Comparison of ENCODE assay signal across 8 mouse cellular contexts in the genomic region with DNA sequence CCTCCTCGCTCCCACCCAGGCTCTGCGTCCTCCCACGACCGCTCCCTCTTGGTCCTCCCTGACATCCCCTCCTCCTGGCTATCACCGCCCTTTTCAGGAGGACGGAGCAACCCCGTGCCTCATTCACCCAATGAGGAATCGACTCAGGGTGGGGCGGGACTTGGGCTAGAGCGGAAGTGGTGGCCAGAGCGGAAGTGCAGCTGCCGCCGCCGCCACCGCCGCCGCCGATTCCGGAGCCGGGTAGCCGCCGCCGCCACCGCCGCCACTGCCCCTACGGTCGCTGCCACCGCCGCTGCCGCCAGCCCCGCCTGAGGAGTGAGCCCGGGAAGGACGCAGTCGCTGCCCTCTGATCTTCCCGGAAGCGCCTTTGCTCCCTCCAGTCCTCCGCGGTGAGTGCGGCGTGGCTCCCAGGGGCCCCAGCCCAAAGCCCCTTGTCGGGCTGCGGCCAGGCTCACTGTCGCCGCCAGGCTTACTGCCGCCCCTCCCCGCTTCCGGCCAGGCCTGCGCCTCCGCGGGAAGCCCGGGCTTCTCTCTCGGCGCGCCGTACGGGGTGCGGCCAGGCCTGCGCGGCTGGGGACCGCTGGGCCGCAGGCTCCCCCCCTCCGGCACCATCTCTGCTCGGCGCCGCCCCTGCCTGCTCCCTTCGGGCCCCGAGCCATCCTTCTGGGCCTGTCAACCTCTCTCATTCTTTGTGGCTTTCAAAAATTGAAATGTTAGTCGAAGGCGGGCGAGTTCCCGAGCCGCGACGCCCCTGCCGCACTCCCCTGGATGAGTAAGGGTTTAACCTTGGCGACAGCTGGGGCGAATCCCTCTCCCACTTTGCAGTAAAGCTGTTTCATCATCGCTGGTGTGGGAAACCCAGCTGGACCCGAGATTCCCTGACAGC. TPM values are rescaled to one million over a fixed set of nuclear protein-coding genes. Genes with fewer than 3 reads are reported as not detected.
A peak's percentile ranks its signal among the peaks of the same experiment; 100 is the strongest.
DNase-seq lines count a peak whose midpoint lies in the region; ATAC-seq and TF ChIP-seq lines count a peak whose summit lies in the region.

No protein-coding gene starts in this region.

- no peak for TF ChIP-seq POLR2A in ES-Bruce4 (IDR thresholded peaks at IDR 0.05; ENCODE audit: insufficient read depth, low read length)

- peak overlapping the region; percentile 68 for H3K4me2 ChIP-seq in heart, embryonic 15.5 days
- H3K4me2 ChIP-seq in liver, embryonic 16.5 days (ENCODE audit: low read depth, low read length) = peak overlapping the region; percentile 72
- H3K4me2 ChIP-seq in neural tube, embryonic 12.5 days (replicated peaks) = peak overlapping the region; percentile 88
- H3K4me2 ChIP-seq in stomach, postnatal 0 days (replicated peaks; ENCODE audit: low read depth) = peak overlapping the region; percentile 71

- DNase-seq in fibroblast of lung, adult 2 months (ENCODE audit: low read depth) = peak; percentile 89
- peak; percentile 96 to 98 for DNase-seq in kidney, postnatal 36 days
- DNase-seq in stomach, postnatal 0 days (ENCODE audit: low spot score) = peak; percentile 73

- no peak for TF ChIP-seq CTCF in ES-Bruce4 (IDR thresholded peaks at IDR 0.05; ENCODE audit: low read depth, low read length)
- peak; percentile 20; the same call in 1 of the 2 replicates for TF ChIP-seq CTCF in stomach, postnatal 0 days (IDR thresholded peaks at IDR 0.05; ENCODE audit: low read depth)

- H3K36me3 ChIP-seq in ES-Bruce4 (ENCODE audit: control insufficient read depth, insufficient read depth, low read length, poor library complexity, severe bottlenecking) = no peaks in the 10 kb centered on the region
- H3K36me3 ChIP-seq in heart, embryonic 15.5 days = peaks cover 6% of the 10 kb centered on the region; the same call in 1 of the 2 replicates
- peaks cover 4% of the 10 kb centered on the region for H3K36me3 ChIP-seq in liver, embryonic 16.5 days (ENCODE audit: control insufficient read depth, insufficient read depth)
- peaks cover 9% of the 10 kb centered on the region; the same call in 1 of the 2 replicates for H3K36me3 ChIP-seq in neural tube, embryonic 12.5 days
- no peaks in the 10 kb centered on the region for H3K36me3 ChIP-seq in stomach, postnatal 0 days (ENCODE audit: control insufficient read depth, insufficient read depth, low read length)

- H3K9ac ChIP-seq in ES-Bruce4 (ENCODE audit: low read depth, poor library complexity, severe bottlenecking) = peak overlapping the region; percentile 89
- peak overlapping the region; percentile 95 for H3K9ac ChIP-seq in heart, embryonic 15.5 days
- H3K9ac ChIP-seq in liver, embryonic 16.5 days (ENCODE audit: low read depth, low read length) = peak overlapping the region; percentile 95
- H3K9ac ChIP-seq in neural tube, embryonic 12.5 days = peak overlapping the region; percentile 97
- peak overlapping the region; percentile 99 for H3K9ac ChIP-seq in stomach, postnatal 0 days (ENCODE audit: low read length)

- no peaks in the 10 kb centered on the region for H3K27me3 ChIP-seq in ES-Bruce4 (ENCODE audit: control insufficient read depth, insufficient read depth, low read length, poor library complexity, severe bottlenecking)
- H3K27me3 ChIP-seq in heart, embryonic 15.5 days = no peaks in the 10 kb centered on the region
- H3K27me3 ChIP-seq in liver, embryonic 16.5 days (ENCODE audit: control insufficient read depth, insufficient read depth, low read depth, low read length) = no peaks in the 10 kb centered on the region
- H3K27me3 ChIP-seq in neural tube, embryonic 12.5 days (replicated peaks) = no peaks in the 10 kb centered on the region
- H3K27me3 ChIP-seq in stomach, postnatal 0 days (ENCODE audit: control insufficient read depth, insufficient read depth, low read length) = no peaks in the 10 kb centered on the region

- peak overlapping the region; percentile 79 for H3K27ac ChIP-seq in ES-Bruce4 (ENCODE audit: insufficient read depth, low read length)
- H3K27ac ChIP-seq in brown adipose tissue, adult 24 weeks (replicated peaks; ENCODE audit: low read depth, low read length) = peak overlapping the region; percentile 99
- H3K27ac ChIP-seq in heart, embryonic 15.5 days = peak overlapping the region; percentile 97
- peak overlapping the region; percentile 93 for H3K27ac ChIP-seq in liver, embryonic 16.5 days (ENCODE audit: low read length)
- peak overlapping the region; percentile 89 for H3K27ac ChIP-seq in neural tube, embryonic 12.5 days
- peak overlapping the region; percentile 99 for H3K27ac ChIP-seq in stomach, postnatal 0 days (replicated peaks)

- TF ChIP-seq EP300 in ES-Bruce4 (IDR thresholded peaks at IDR 0.05; ENCODE audit: insufficient read depth, low read depth, low read length) = no peak
- no peak for TF ChIP-seq EP300 in stomach, postnatal 0 days (optimal IDR thresholded peaks at IDR 0.05)

- peak; percentile 99 for ATAC-seq in heart, embryonic 15.5 days (replicated peaks; ENCODE audit: insufficient number of reproducible peaks, insufficient read depth, low FRiP score, low read depth)
- peak; percentile 99 for ATAC-seq in liver, embryonic 16.5 days (ENCODE audit: low read depth)
- ATAC-seq in neural tube, embryonic 12.5 days (ENCODE audit: low FRiP score, low read depth) = peak; percentile 100
- peak; percentile 99 for ATAC-seq in stomach, postnatal 0 days (ENCODE audit: low FRiP score, low TSS enrichment)

- H3K9me3 ChIP-seq in ES-Bruce4 (replicated peaks; ENCODE audit: control insufficient read depth, insufficient read depth, low read length, poor library complexity, severe bottlenecking) = no peaks in the 10 kb centered on the region
- no peaks in the 10 kb centered on the region for H3K9me3 ChIP-seq in heart, embryonic 15.5 days (replicated peaks)
- no peaks in the 10 kb centered on the region for H3K9me3 ChIP-seq in liver, embryonic 16.5 days (replicated peaks; ENCODE audit: control insufficient read depth, low read length)
- H3K9me3 ChIP-seq in neural tube, embryonic 12.5 days = no peaks in the 10 kb centered on the region
- no peaks in the 10 kb centered on the region for H3K9me3 ChIP-seq in stomach, postnatal 0 days (ENCODE audit: control insufficient read depth, low read length)

- H3K4me1 ChIP-seq in ES-Bruce4 (ENCODE audit: control insufficient read depth, insufficient read depth, low read length) = no peaks in the 10 kb centered on the region
- H3K4me1 ChIP-seq in brown adipose tissue, adult 24 weeks (ENCODE audit: control insufficient read depth, insufficient read depth, insufficient read length, low read length) = peaks cover 19% of the 10 kb centered on the region
- H3K4me1 ChIP-seq in heart, embryonic 15.5 days (replicated peaks) = peaks cover 38% of the 10 kb centered on the region
- peaks cover 25% of the 10 kb centered on the region for H3K4me1 ChIP-seq in liver, embryonic 16.5 days (ENCODE audit: control insufficient read depth, low read depth, low read length)
- H3K4me1 ChIP-seq in neural tube, embryonic 12.5 days = peaks cover 19% of the 10 kb centered on the region
- no peaks in the 10 kb centered on the region for H3K4me1 ChIP-seq in stomach, postnatal 0 days (replicated peaks; ENCODE audit: control insufficient read depth, insufficient read depth)

- H3K4me3 ChIP-seq in ES-Bruce4 (ENCODE audit: low read depth, low read length) = peak overlapping the region; percentile 92
- H3K4me3 ChIP-seq in brown adipose tissue, adult 24 weeks (ENCODE audit: insufficient read depth, low read depth, low read length) = peak overlapping the region; percentile 98
- H3K4me3 ChIP-seq in heart, embryonic 15.5 days = peak overlapping the region; percentile 95
- H3K4me3 ChIP-seq in liver, embryonic 16.5 days (ENCODE audit: low read depth, low read length) = peak overlapping the region; percentile 98
- H3K4me3 ChIP-seq in neural tube, embryonic 12.5 days = peak overlapping the region; percentile 98
- H3K4me3 ChIP-seq in stomach, postnatal 0 days (ENCODE audit: low read depth, low read length) = peak overlapping the region; percentile 97

- WGBS in heart, embryonic 15.5 days = under 1% methylated on average over 75 of the region's 79 CpGs
- 0% methylated on average over 72 of the region's 79 CpGs for WGBS in liver, embryonic 16.5 days (ENCODE audit: insufficient replicate concordance)
- WGBS in neural tube, embryonic 12.5 days = 0% methylated on average over 75 of the region's 79 CpGs
- under 1% methylated on average over 45 of the region's 79 CpGs for WGBS in stomach, postnatal 0 days

RNA-seq across cellular contexts. Expression of a gene that starts 0.5 kb away (rescaled TPM):
- polyA plus RNA-seq in ES-Bruce4 (2011; ENCODE audit: insufficient read depth, insufficient read length, low read depth, missing spikeins) = 132 and 137 TPM in 2 replicates
- polyA plus RNA-seq in brown adipose tissue, adult 24 weeks (2012; ENCODE audit: insufficient read depth, insufficient read length, missing spikeins) = 226 and 247 TPM in 2 replicates
- 202 and 213 TPM in 2 replicates for polyA plus RNA-seq in heart, embryonic 15.5 days (2015; fragmentation: Nextera tagmentation; extraction: Ambion mirVana)
- 82.9 and 84.8 TPM in 2 replicates for polyA plus RNA-seq in liver, embryonic 16.5 days (2015; fragmentation: Nextera tagmentation; extraction: Ambion mirVana)
- 346 and 381 TPM in 2 replicates for polyA plus RNA-seq in neural tube, embryonic 12.5 days (2016; fragmentation: Nextera tagmentation; extraction: Ambion mirVana)
- polyA plus RNA-seq in stomach, postnatal 0 days (2015; fragmentation: Nextera tagmentation; extraction: Ambion mirVana) = 186 and 189 TPM in 2 replicates

RNA-seq across cellular contexts. Expression of a gene that starts 30.0 kb away (rescaled TPM):
- 2.5 and 4.2 TPM in 2 replicates for polyA plus RNA-seq in ES-Bruce4 (2011; ENCODE audit: insufficient read depth, insufficient read length, low read depth, missing spikeins)
- polyA plus RNA-seq in brown adipose tissue, adult 24 weeks (2012; ENCODE audit: insufficient read depth, insufficient read length, missing spikeins) = not detected in 2 replicates
- polyA plus RNA-seq in heart, embryonic 15.5 days (2015; fragmentation: Nextera tagmentation; extraction: Ambion mirVana) = 0.92 and 1.1 TPM in 2 replicates
- polyA plus RNA-seq in liver, embryonic 16.5 days (2015; fragmentation: Nextera tagmentation; extraction: Ambion mirVana) = 0.20 and 0.34 TPM in 2 replicates
- polyA plus RNA-seq in neural tube, embryonic 12.5 days (2016; fragmentation: Nextera tagmentation; extraction: Ambion mirVana) = 2.1 and 2.2 TPM in 2 replicates
- polyA plus RNA-seq in stomach, postnatal 0 days (2015; fragmentation: Nextera tagmentation; extraction: Ambion mirVana) = 0.67 and 0.85 TPM in 2 replicates

Comparison
In these comparisons a context has a peak if more than half of its experiments do, and no peak if none do; other contexts are left out.
1. Peak in every context shown above with its lines: DNase-seq, ATAC-seq, H3K4me3 ChIP-seq and H3K27ac ChIP-seq.